Mouse (Mus musculus) brain, embryonic 14.5 days (tissue): ENCODE results near the gene Tln1.

Experiments used
- CTCF ChIP-seq: fragments of 200-500 bp; IDR thresholded peaks from 2 replicates; pipeline ENCODE4 v1.5.1; 2012; ENCODE audit warnings: inconsistent platforms, mild to moderate bottlenecking, moderate library complexity, borderline replicate concordance; ENCODE audit not compliant: insufficient read depth, insufficient read length; ENCODE audit errors: extremely low read depth
- POLR2A ChIP-seq: fragments of 200-500 bp; IDR thresholded peaks from 2 replicates; pipeline ENCODE4 v1.6.1; 2012; ENCODE audit warnings: mild to moderate bottlenecking, inconsistent platforms, borderline replicate concordance; ENCODE audit not compliant: poor library complexity, insufficient read depth, insufficient read length, severe bottlenecking; ENCODE audit errors: extremely low read depth

GRCm38 (mm10) chr4:43492101-43492820, 70.2 kb downstream of the Tln1 start:
- no peak for TF ChIP-seq CTCF
- no peak for TF ChIP-seq POLR2A
